Mouse (Mus musculus) adrenal gland, postnatal 10 days (tissue): ENCODE measurements around the gene Tex44. TPM values are rescaled to one million over a fixed set of nuclear protein-coding genes. Genes with fewer than 3 reads are reported as not detected.

Experiments
- DNase-seq: peaks from one replicate; pipeline ENCODE4 v3.0.0; 2021; ENCODE audit warnings: mixed read lengths
- long read RNA-seq, 2 experiments: library from polyadenylated mRNA; stranded (forward); transcript quantifications; one replicate each; pipeline ENCODE4 v2.0.0; 2021
- total RNA-seq, 2 experiments: library from RNA; stranded (reverse); gene quantifications; 2 replicates each; pipeline ENCODE4 v1.2.3; 2021

The Tex44 gene
- not detected for total RNA-seq
- long read RNA-seq, experiment 1 = 0 reads
- long read RNA-seq, experiment 2 = 0 reads

DNA sequence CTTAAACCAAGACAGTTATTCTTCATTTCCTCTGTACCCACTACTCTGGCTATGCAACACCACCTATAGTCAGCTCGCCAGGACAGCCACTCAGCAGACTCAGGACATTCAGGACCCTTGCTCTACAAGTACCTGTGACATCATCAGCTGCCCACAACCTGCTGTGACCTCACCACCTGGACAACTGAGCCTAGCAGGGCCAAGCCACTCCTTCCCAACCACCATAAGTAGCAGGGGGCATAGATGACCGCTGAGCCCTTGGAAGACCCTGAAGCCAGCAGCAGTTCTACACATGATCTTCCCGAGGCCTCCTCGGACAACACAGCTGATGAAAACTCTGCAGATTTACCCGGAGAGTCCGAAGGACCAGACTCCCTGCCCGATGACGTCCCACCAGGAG lies at the start of gene Tex44, which contains the start of gene Nmur1:
TSS of gene Tex44 (plus strand) at position 202 of the 400 bp plus-strand sequence.
TSS of gene Nmur1 (minus strand) at position 101 of the 400 bp plus-strand sequence.
- DNase-seq = no peak

- peak; percentile 64 for DNase-seq
Observed at GRCm38 (mm10) chr1:86376354-86376753, 49.8 kb upstream of the Tex44 start.

- no peak for DNase-seq
Observed at GRCm38 (mm10) chr1:86378662-86379061, 47.5 kb upstream of the Tex44 start.

GRCm38 (mm10) chr1:86379161-86379569 lies 47.0 kb upstream of the Tex44 start:
- DNase-seq = no peak

GRCm38 (mm10) chr1:86381027-86381426 lies 45.1 kb upstream of the Tex44 start:
- peak; percentile 85 for DNase-seq

- peak; percentile 85 for DNase-seq
Observed at GRCm38 (mm10) chr1:86389230-86389629, 36.9 kb upstream of the Tex44 start.

DNA sequence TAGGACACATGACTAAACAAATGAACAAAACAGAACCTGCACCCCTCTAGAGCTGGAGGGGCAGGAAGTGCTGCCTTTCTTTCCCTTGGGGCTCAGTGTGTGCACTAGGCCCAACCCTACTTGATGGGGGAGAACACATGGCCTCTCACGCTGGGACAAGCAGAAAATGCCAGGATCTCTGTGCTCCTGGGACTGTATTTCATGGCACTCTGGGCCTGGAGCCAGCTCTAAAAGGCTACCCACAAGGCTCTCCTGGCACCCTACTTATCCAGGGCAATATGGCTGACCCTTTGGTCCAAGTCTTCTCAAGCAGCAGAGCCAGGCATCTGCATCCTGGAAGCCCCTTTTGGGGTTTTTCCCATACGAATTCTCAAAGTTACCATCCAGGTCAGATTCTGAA lies 34.7 kb upstream of the Tex44 start:
- DNase-seq = peak; percentile 64

GRCm38 (mm10) chr1:86393219-86393618 lies 32.9 kb upstream of the Tex44 start:
- no peak for DNase-seq

GRCm38 (mm10) chr1:86394246-86394645 lies 31.9 kb upstream of the Tex44 start:
- no peak for DNase-seq

- no peak for DNase-seq
Observed at GRCm38 (mm10) chr1:86395897-86396296, 30.2 kb upstream of the Tex44 start.

DNA sequence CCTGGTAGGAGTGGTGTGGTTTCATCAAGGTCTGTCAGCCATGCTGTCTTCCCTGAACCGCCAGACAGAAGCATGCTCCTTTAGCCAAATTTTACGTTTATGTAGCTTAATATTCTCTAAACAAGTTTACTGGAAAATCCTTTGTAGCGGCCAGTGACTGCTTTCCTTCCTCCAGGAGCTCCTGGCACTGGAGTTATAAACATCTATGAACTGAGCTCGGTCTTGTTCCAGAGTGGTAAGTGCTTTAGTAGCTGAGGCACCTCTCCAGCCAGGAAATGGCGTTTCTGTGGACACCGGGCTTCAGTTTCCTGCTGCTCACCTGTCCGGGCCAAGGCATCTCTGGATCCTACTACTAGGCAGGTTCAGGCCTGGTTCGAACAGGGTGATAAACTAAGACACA lies 28.5 kb upstream of the Tex44 start:
- DNase-seq = no peak

- no peak for DNase-seq
Observed at GRCm38 (mm10) chr1:86398222-86398621, 27.9 kb upstream of the Tex44 start.

GRCm38 (mm10) chr1:86399322-86399721 lies 26.8 kb upstream of the Tex44 start:
- no peak for DNase-seq

DNA sequence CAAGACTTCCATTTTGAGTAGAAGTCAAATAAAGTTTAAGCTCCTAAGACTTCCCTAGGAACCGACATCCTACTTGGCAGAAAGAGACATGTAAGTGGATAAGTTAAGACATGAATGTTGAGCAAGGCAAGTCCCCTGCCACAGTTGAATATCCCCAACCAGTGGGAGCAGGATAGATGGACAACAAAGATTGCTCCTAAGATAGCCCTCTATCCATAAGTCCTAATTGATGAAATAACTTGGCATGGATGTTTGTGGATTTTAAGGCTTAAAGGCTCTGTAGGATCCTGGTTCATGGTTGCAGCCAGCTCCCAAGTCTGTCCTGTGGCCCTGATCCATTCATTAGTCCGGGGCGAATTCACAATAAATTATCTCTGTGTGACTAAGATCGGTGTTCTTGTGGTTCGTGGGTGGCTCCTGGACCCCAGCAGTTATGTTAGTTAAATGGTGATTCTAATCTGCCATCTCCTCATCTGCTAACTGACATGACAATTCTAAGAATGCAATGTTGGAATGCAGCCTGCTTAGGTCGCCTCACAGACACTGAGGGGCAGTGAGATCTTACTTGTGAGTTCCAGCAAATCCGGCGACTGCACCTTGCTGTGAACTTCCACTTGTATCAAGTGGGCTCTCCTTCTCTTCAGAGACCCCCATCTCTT lies 25.9 kb upstream of the Tex44 start:
- no peak for DNase-seq

DNA sequence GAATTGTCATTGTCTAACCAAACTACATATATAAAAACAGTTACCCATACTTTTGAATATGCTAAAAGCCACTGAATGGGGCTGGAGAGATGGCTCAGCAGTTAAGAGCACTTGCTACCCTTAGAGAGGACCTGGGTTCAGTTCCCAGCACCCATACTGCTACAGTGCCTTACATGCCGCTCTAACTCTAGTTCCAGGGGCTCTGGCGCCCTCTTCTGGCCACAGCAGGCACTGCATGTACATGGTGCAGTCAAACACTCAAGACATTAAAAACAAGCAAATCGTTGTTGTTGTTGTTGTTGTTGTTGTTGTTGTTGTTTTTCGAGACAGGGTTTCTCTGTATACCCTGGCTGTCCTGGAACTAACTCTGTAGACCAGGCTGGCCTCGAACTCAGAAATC lies 21.3 kb upstream of the Tex44 start:
- no peak for DNase-seq

DNA sequence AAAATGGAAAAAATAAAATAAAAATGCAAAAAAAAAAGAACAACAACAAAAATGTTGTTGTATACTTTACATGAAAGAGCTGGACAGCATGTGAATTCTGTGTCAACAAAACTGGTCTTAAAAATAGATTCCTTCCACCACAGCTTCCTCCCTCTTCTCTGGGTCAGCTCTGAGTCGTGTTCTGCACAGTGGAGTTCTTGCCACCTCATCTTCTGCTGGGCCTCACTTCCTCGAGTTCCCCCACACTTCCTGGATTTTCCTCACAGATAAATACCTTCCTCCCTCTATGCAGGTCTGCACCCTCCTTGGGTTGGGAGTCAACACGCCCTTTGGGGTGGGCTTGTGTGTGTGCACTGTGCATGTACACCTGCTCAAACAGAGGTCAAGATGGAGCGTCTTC lies 19.8 kb upstream of the Tex44 start:
- DNase-seq = no peak

DNA sequence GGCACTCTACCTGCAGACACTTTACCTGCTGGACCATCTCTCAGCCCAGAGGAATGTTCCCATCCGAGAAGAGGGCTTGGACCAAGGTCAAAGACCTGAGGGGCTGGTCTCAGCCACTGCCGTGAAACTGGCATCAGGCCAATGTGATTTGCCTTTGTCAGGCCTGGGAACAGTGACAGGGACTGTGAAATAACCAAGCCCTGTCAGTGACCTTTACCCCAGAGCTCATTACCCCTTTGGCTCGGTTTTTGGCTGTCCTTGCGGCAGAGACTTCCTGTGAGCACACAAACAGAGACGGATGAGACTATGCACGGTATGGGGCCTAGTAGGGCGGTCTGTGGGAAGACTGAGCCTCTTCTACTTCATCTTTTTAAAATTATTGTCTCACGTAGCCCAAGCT lies 19.2 kb upstream of the Tex44 start:
- peak; percentile 65 for DNase-seq

DNA sequence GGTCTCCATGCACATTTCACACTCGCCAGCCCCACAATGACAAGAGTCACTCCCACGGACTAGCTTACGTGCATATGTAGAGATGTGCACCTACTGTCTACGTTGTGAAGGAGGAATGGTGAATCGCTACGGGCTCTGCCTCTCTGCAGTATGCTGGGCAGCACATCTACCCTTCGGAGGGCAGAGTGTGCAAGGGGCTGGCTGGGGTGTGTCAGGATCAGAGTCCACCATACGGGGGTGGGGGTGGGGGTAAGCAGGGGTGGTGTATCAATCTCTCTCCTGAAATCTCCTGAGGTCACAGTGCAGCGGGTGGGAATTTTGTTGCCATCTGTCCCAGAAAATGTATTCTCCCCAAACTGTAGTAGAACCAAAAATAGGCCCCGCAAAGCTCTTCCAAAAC lies 17.6 kb upstream of the Tex44 start:
- no peak for DNase-seq

GRCm38 (mm10) chr1:86409476-86409875 lies 16.7 kb upstream of the Tex44 start:
- DNase-seq = no peak

DNA sequence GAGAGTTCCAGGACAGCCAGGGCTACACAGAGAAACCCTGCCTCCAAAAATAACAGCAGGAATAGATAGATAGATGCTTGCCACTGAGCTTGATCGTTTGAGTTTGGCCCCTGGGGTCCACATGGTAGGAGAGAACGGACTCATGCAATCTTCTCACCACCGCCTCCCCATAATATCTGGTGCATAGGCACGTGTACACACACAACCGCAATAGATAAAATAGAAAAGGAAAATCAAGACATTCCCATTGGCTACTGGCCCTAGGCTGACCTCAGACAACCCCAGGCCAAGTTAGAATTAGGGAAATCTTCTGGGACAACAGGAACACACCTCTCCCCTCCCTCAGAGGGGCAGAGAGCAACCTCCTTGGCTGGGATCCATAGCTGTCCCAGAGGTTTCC lies 11.4 kb upstream of the Tex44 start:
- no peak for DNase-seq

DNA sequence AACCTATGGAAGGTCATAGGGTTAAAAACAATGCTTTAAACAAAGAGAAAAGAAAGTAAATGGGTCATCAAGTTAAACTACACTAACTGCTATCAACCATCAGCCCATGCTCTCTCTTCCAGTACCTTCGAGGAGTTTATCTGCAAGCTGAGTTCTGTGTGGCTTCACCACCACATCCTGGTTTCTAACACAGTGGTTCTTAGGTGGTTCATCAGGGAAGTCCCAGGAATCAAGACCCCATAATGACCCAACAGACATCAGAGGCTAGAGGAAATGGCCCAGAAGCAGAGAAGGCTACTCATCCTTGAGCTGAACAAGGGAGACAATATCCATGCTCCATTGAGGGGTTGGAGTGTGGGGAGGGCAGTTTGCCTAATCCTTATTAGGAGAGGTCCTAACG lies 11.0 kb upstream of the Tex44 start:
- no peak for DNase-seq

- peak; percentile 66 for DNase-seq
Observed at GRCm38 (mm10) chr1:86415612-86416184, 10.4 kb upstream of the Tex44 start.

GRCm38 (mm10) chr1:86416321-86416720 lies 9.8 kb upstream of the Tex44 start:
- no peak for DNase-seq

- peak; percentile 83 for DNase-seq
Observed at GRCm38 (mm10) chr1:86421007-86421406, 5.1 kb upstream of the Tex44 start.
